Mouse (Mus musculus) hindlimb bud, embryonic 11.5 days (tissue): ENCODE measurements at regions not wholly inside any gene's neighbourhood (a gene's known extent, or its start where the extent isn't known, plus 50 kb on each side); places are given as distances from the start of the nearest gene placed in this dataset.
"Not testable (repeated sequence)": the region's sequence is repeated elsewhere in the genome, so short reads cannot be mapped to it uniquely, and the experiment has no call there.

Experiments
- DNase-seq: peaks from one replicate; pipeline ENCODE4 v3.0.0-alpha.2; 2012; ENCODE audit warnings: low read depth, low spot score; ENCODE audit errors: extremely low spot score

- DNase-seq, result no peak
These were observed 248.1 kb downstream of the Enc1 start for GRCm38 (mm10) chr13:97489029-97489428.

- DNase-seq, result no peak
These were observed 247.6 kb downstream of the Enc1 start for GRCm38 (mm10) chr13:97488518-97488917.

- no peak for DNase-seq
These were observed 247.0 kb downstream of the Enc1 start for GRCm38 (mm10) chr13:97487746-97488473.

- no peak for DNase-seq
These were observed 245.6 kb downstream of the Enc1 start for GRCm38 (mm10) chr13:97486490-97486889.

- DNase-seq, result no peak
These were observed 245.0 kb downstream of the Enc1 start for GRCm38 (mm10) chr13:97485886-97486285.

GRCm38 (mm10) chr13:97484808-97485545 is 244.1 kb downstream of the Enc1 start:
- DNase-seq, result no peak

GRCm38 (mm10) chr13:97483681-97484080 is 242.8 kb downstream of the Enc1 start:
- DNase-seq, result no peak

GRCm38 (mm10) chr13:97482439-97482946 is 241.6 kb downstream of the Enc1 start:
- DNase-seq, result no peak

GRCm38 (mm10) chr13:97481259-97481658 is 240.4 kb downstream of the Enc1 start:
- no peak for DNase-seq

- DNase-seq, result no peak
These were observed 238.2 kb downstream of the Enc1 start for GRCm38 (mm10) chr13:97479066-97479586.

GRCm38 (mm10) chr13:97473971-97474365 is 233.1 kb downstream of the Enc1 start:
- DNase-seq, result no peak

GRCm38 (mm10) chr13:97473256-97473970 is 232.5 kb downstream of the Enc1 start:
- DNase-seq, result no peak

- DNase-seq, result no peak
These were observed 229.1 kb downstream of the Enc1 start for GRCm38 (mm10) chr13:97469999-97470398.

GRCm38 (mm10) chr13:97468874-97469593 is 228.1 kb downstream of the Enc1 start:
- DNase-seq, result no peak

- DNase-seq, result not testable (repeated sequence)
These were observed 225.7 kb downstream of the Enc1 start for GRCm38 (mm10) chr13:97466585-97466984.

GRCm38 (mm10) chr13:97463798-97464197 is 222.9 kb downstream of the Enc1 start:
- no peak for DNase-seq

GRCm38 (mm10) chr13:97462884-97463235 is 222.0 kb downstream of the Enc1 start:
- no peak for DNase-seq

GRCm38 (mm10) chr13:97462110-97462883 is 221.4 kb downstream of the Enc1 start:
- no peak for DNase-seq

GRCm38 (mm10) chr13:97461207-97461606 is 220.3 kb downstream of the Enc1 start:
- DNase-seq, result no peak

- DNase-seq, result no peak
These were observed 218.2 kb downstream of the Enc1 start for GRCm38 (mm10) chr13:97459106-97459505.
